Mouse (Mus musculus) olfactory bulb, adult 2 months (tissue): ENCODE data around the gene Slit2. TPM values are rescaled to one million over a fixed set of nuclear protein-coding genes. Genes with fewer than 3 reads are reported as not detected.

ENCODE experiments used
- H3K27ac ChIP-seq: fragments of 200-500 bp; 2 replicates; pipeline ENCODE4 v1.5.1; 2012; ENCODE audit warnings: low read depth, low read length; ENCODE audit not compliant: insufficient read depth
- H3K4me1 ChIP-seq: fragments of 200-500 bp; 2 replicates; pipeline ENCODE4 v1.6.1; 2012; ENCODE audit warnings: low read length; ENCODE audit not compliant: control insufficient read depth, insufficient read depth
- H3K4me3 ChIP-seq: fragments of 200-500 bp; 2 replicates; pipeline ENCODE4 v1.5.1; 2012; ENCODE audit warnings: mild to moderate bottlenecking, low read depth, low read length, moderate library complexity; ENCODE audit not compliant: insufficient read depth
- CTCF ChIP-seq: fragments of 200-500 bp; IDR thresholded peaks from 2 replicates; pipeline ENCODE4 v1.5.1; 2012; ENCODE audit warnings: low read depth, mild to moderate bottlenecking, low read length, moderate library complexity; ENCODE audit not compliant: insufficient read depth
- POLR2A ChIP-seq: fragments of 200-500 bp; IDR thresholded peaks from 2 replicates; pipeline ENCODE4 v1.6.1; 2012; ENCODE audit warnings: mild to moderate bottlenecking, low read depth, low read length, moderate library complexity; ENCODE audit not compliant: insufficient read depth
- WGBS: fragments of 180-500 bp; shearing (Covaris S2); methylation state at CpG from one replicate; pipeline ENCODE4 v1.1.7; 2018; 5-methylcytosine and 5-hydroxymethylcytosine counted together
- polyA plus RNA-seq: library from polyadenylated mRNA; stranded (reverse); fragments of >200 nt; gene quantifications from 2 replicates; pipeline ENCODE4 v1.2.4, GENCODE M21; 2012; ENCODE audit warnings: low replicate concordance; ENCODE audit not compliant: missing spikeins, insufficient read depth, insufficient read length

Slit2 gene
- polyA plus RNA-seq, 1 experiment: not detected

- Histone ChIP-seq H3K4me1 (peaks cover 35% of the 10 kb centered on the region), H3K27ac (no peak overlapping the region), H3K4me3 (peak overlapping the region; percentile 8; the same call in 1 of the 2 replicates)
- WGBS: 24% methylated on average over 23 of the region's 23 CpGs
- TF ChIP-seq POLR2A (no peak), CTCF (no peak)
Observed at GRCm38 (mm10) chr5:47984584-47985197, 1.8 kb downstream of the Slit2 start.

DNA sequence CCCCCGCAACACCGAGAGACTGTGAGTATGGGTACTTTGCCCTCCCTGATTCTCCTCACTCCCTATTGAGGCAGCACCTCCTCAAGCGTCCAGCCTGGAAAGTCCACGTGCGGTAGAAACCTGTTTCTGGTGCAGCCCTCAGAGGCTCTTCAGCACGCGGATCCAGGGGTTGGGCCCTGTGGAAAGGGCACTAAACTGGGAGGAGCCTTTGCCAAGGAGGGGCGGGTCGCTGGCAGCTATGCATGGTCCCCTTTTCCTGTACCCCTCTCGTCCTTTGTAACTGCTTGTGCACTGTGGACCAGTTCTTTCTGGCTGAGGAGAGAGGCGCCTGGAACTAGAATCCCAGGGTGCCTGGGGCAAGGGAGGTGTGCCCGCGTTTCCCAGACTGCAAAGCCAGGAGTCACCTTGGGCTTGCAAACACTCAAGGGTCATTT lies 2.3 kb downstream of the Slit2 start:
- Histone ChIP-seq H3K4me3 (peak overlapping the region; percentile 8; the same call in 1 of the 2 replicates), H3K27ac (no peak overlapping the region), H3K4me1 (peaks cover 35% of the 10 kb centered on the region)
- 10% methylated on average over 13 of the region's 13 CpGs for WGBS
- TF ChIP-seq CTCF (no peak), POLR2A (no peak)

GRCm38 (mm10) chr5:47985901-47986670 lies 3.1 kb downstream of the Slit2 start:
- WGBS: 4% methylated on average over 48 of the region's 48 CpGs
- Histone ChIP-seq H3K4me1 (peaks cover 35% of the 10 kb centered on the region), H3K27ac (no peak overlapping the region), H3K4me3 (peak overlapping the region; percentile 37)
- TF ChIP-seq POLR2A (no peak), CTCF (no peak)

DNA sequence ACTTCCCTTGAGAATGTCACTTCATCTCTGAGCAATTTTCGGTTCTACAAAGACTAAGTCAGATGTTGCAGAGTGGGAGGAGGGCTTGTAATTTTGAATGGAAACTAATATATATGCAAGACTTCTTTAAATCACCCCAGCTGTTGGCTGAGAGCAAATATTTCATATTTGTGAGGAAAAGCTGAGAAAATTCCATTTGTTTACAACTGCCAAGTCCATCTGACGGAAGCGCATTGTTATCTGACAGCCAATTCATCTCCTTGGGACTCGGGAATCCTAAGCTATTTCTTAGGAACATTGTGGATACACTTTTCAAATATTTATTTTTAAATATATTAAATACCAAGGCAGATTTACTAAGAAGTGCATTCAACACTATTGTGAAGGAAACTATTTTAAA lies 8.0 kb downstream of the Slit2 start:
- 93% methylated on average over 4 of the region's 4 CpGs for WGBS
- Histone ChIP-seq H3K4me3 (no peak overlapping the region), H3K27ac (no peak overlapping the region), H3K4me1 (peaks cover 5% of the 10 kb centered on the region; the same call in 1 of the 2 replicates)
- TF ChIP-seq CTCF (no peak), POLR2A (no peak)

GRCm38 (mm10) chr5:48003708-48004415 lies 20.9 kb downstream of the Slit2 start:
- 79% methylated on average over 12 of the region's 12 CpGs for WGBS
- TF ChIP-seq CTCF (no peak), POLR2A (no peak)
- Histone ChIP-seq H3K4me3 (no peak overlapping the region), H3K4me1 (no peaks in the 10 kb centered on the region), H3K27ac (no peak overlapping the region)

DNA sequence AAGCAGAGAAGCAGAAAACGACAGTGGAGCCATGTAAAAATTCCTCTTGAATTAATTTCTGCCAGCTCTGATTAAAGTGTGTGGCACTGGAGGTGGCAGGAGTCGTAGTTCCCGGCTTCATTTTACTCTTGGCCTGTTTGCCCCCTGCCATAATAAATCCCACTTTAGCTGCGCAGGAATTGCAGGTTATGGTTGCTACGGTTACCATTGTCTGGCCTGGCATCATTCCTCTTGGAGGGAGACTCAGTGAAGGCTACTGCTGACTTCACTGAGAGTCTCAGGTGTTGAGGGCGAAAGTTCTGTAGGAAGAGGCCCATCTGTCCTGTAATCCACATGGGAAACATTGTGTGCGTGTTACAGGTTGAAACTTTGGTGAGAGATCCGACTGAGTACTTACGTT lies 22.6 kb downstream of the Slit2 start:
- TF ChIP-seq POLR2A (no peak), CTCF (no peak)
- Histone ChIP-seq H3K27ac (no peak overlapping the region), H3K4me1 (no peaks in the 10 kb centered on the region), H3K4me3 (no peak overlapping the region)
- WGBS: 74% methylated on average over 9 of the region's 9 CpGs

DNA sequence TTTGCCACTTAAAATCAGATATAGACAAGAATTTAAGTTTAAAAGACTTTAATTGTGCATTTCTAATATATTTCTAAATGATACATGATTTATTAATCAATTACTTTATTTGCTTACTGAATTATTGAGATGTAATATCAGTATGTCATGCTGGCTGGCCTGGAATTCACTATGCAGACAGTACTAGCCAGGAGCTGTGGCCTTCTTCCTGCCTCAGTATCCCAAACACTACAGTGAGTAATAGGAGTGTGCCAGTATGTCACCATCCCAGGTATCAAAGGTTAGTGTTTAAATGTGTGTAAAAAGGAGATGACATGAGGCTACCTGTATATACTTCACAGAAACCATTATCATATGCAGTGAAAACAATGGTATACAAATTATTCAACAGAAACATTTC lies 23.1 kb downstream of the Slit2 start:
- H3K4me3 ChIP-seq: no peak overlapping the region
- H3K27ac ChIP-seq: no peak overlapping the region
- TF ChIP-seq CTCF (no peak), POLR2A (no peak)
- no peaks in the 10 kb centered on the region for H3K4me1 ChIP-seq

GRCm38 (mm10) chr5:48023441-48023840 lies 40.5 kb downstream of the Slit2 start:
- 91% methylated on average over 4 of the region's 4 CpGs for WGBS
- H3K4me3 ChIP-seq: no peak overlapping the region
- no peaks in the 10 kb centered on the region for H3K4me1 ChIP-seq
- TF ChIP-seq CTCF (no peak), POLR2A (no peak)
- no peak overlapping the region for H3K27ac ChIP-seq

- TF ChIP-seq CTCF: no peak
- TF ChIP-seq POLR2A: no peak
- 92% methylated on average over 1 of the region's 1 CpGs for WGBS
Observed at GRCm38 (mm10) chr5:48034875-48035274, 51.9 kb downstream of the Slit2 start.

More at GRCm38 (mm10) chr5:48034875-48035274, 51.9 kb downstream of the Slit2 start:
- Histone ChIP-seq H3K4me3 (no peak overlapping the region), H3K4me1 (no peaks in the 10 kb centered on the region), H3K27ac (no peak overlapping the region)
